In genomic region chr16:16865217-16865616, GRCm38 (mm10) we compare ENCODE assay signal across 19 mouse cellular contexts. TPM values are rescaled to one million over a fixed set of nuclear protein-coding genes. Genes with fewer than 3 reads are reported as not detected.
DNase-seq lines count a peak whose midpoint lies in the region; ATAC-seq and TF ChIP-seq lines count a peak whose summit lies in the region.
"Had no signal": no experiment of that assay in that cellular context is flagged by ENCODE, and none has a peak within 500 bp of the region (broad histone marks: within the 10 kb centered on the region; RNA-seq: fewer than 3 reads in every experiment).

No protein-coding gene starts in this region.

- no peaks in the 10 kb centered on the region for H3K27me3 ChIP-seq in liver, embryonic 11.5 days (replicated peaks; ENCODE audit: control insufficient read depth, insufficient read depth, low read length)
- no peaks in the 10 kb centered on the region for H3K27me3 ChIP-seq in ES-Bruce4 (ENCODE audit: control insufficient read depth, insufficient read depth, low read length, poor library complexity, severe bottlenecking)
- no peaks in the 10 kb centered on the region for H3K27me3 ChIP-seq in liver, postnatal 0 days (ENCODE audit: insufficient read depth, low read length)
- H3K27me3 ChIP-seq: limb, embryonic 15.5 days had no signal

- TF ChIP-seq POLR2A in ES-Bruce4 (IDR thresholded peaks at IDR 0.05; ENCODE audit: insufficient read depth, low read length) = no peak

- TF ChIP-seq EP300 in ES-Bruce4 (IDR thresholded peaks at IDR 0.05; ENCODE audit: insufficient read depth, low read depth, low read length) = no peak
- TF ChIP-seq EP300 in liver, postnatal 0 days (IDR thresholded peaks at IDR 0.05; ENCODE audit: low read depth) = 0 out of 2 replicates have a peak, but pooled peaks have one; percentile 27

- H3K27ac ChIP-seq in liver, embryonic 11.5 days (ENCODE audit: low read depth, low read length) = no peak overlapping the region
- H3K27ac ChIP-seq in ES-Bruce4 (ENCODE audit: insufficient read depth, low read length) = peak overlapping the region; percentile 95
- H3K27ac ChIP-seq in liver, postnatal 0 days (ENCODE audit: low read depth) = peak overlapping the region; percentile 55
- H3K27ac ChIP-seq: limb, embryonic 15.5 days; stomach, postnatal 0 days had no signal

- no peak for TF ChIP-seq CTCF in ES-Bruce4 (IDR thresholded peaks at IDR 0.05; ENCODE audit: low read depth, low read length)
- TF ChIP-seq CTCF in liver, postnatal 0 days (IDR thresholded peaks at IDR 0.05; ENCODE audit: low read depth) = no peak

- no peaks in the 10 kb centered on the region for H3K36me3 ChIP-seq in liver, embryonic 11.5 days (ENCODE audit: control insufficient read depth, insufficient read depth, low read length)
- H3K36me3 ChIP-seq in ES-Bruce4 (ENCODE audit: control insufficient read depth, insufficient read depth, low read length, poor library complexity, severe bottlenecking) = no peaks in the 10 kb centered on the region
- H3K36me3 ChIP-seq in liver, postnatal 0 days (replicated peaks; ENCODE audit: insufficient read depth, low read length) = no peaks in the 10 kb centered on the region
- H3K36me3 ChIP-seq: limb, embryonic 15.5 days had no signal

- peak; percentile 16 for DNase-seq in liver, embryonic 11.5 days (ENCODE audit: low spot score)
- no peak for DNase-seq in liver
- DNase-seq in MEL-GATA-1-ER (ENCODE audit: extremely low read depth, low read depth) = peak; percentile 76
- DNase-seq in liver, postnatal 0 days = peak; percentile 38
- no peak for DNase-seq in embryo, embryonic 10 days (ENCODE audit: low spot score)
- no peak for DNase-seq in neural tube, embryonic 10.5 days (ENCODE audit: extremely low spot score, low spot score)
- DNase-seq: adrenal gland, adult 8-10 months; cerebellum, adult 9-10 months; lung, postnatal 10 days had no signal

- ATAC-seq in liver, embryonic 11.5 days (replicated peaks; ENCODE audit: low FRiP score) = 0 out of 2 replicates have a peak, but pooled peaks have one; percentile 48
- ATAC-seq in liver, postnatal 0 days = peak; percentile 68
- ATAC-seq: inflammation-experienced regulatory T-cells, adult 6 months had no signal

- no peak overlapping the region for H3K4me3 ChIP-seq in liver, embryonic 11.5 days (ENCODE audit: low read depth, low read length)
- no peak overlapping the region for H3K4me3 ChIP-seq in ES-Bruce4 (ENCODE audit: low read depth, low read length)
- H3K4me3 ChIP-seq in liver, postnatal 0 days (ENCODE audit: low read depth, low read length) = no peak overlapping the region
- H3K4me3 ChIP-seq: limb, embryonic 15.5 days had no signal

- H3K4me2 ChIP-seq in liver, embryonic 11.5 days = no peak overlapping the region
- H3K4me2 ChIP-seq in liver, postnatal 0 days (ENCODE audit: low read depth, low read length) = no peak overlapping the region
- H3K4me2 ChIP-seq: limb, embryonic 15.5 days; midbrain, embryonic 11.5 days had no signal

- H3K9ac ChIP-seq in liver, embryonic 11.5 days (ENCODE audit: low read depth, low read length) = no peak overlapping the region
- H3K9ac ChIP-seq in ES-Bruce4 (ENCODE audit: low read depth, poor library complexity, severe bottlenecking) = peak overlapping the region; percentile 42; the same call in 1 of the 2 replicates
- no peak overlapping the region for H3K9ac ChIP-seq in liver, postnatal 0 days (replicated peaks)
- H3K9ac ChIP-seq: limb, embryonic 15.5 days had no signal

- H3K4me1 ChIP-seq in liver, embryonic 11.5 days (replicated peaks; ENCODE audit: control insufficient read depth, insufficient read depth, low read length) = peaks cover 2% of the 10 kb centered on the region; the same call in 1 of the 2 replicates
- peaks cover 7% of the 10 kb centered on the region for H3K4me1 ChIP-seq in ES-Bruce4 (ENCODE audit: control insufficient read depth, insufficient read depth, low read length)
- peaks cover 13% of the 10 kb centered on the region; the same call in 1 of the 2 replicates for H3K4me1 ChIP-seq in liver, postnatal 0 days (ENCODE audit: insufficient read depth)
- H3K4me1 ChIP-seq: limb, embryonic 15.5 days had no signal

- no peaks in the 10 kb centered on the region for H3K9me3 ChIP-seq in liver, embryonic 11.5 days (ENCODE audit: control insufficient read depth, low read length)
- H3K9me3 ChIP-seq in ES-Bruce4 (replicated peaks; ENCODE audit: control insufficient read depth, insufficient read depth, low read length, poor library complexity, severe bottlenecking) = no peaks in the 10 kb centered on the region
- H3K9me3 ChIP-seq in liver, postnatal 0 days (ENCODE audit: low read length) = no peaks in the 10 kb centered on the region
- H3K9me3 ChIP-seq: limb, embryonic 15.5 days had no signal

RNA-seq across cellular contexts. Expression of gene Igll1, which starts 1.4 kb away (rescaled TPM):
- polyA plus RNA-seq in liver, embryonic 11.5 days (2014; fragmentation: Nextera tagmentation; extraction: Ambion mirVana) = not detected in 2 replicates
- polyA plus RNA-seq in ES-Bruce4 (2011; ENCODE audit: insufficient read depth, insufficient read length, low read depth, missing spikeins) = not detected in 2 replicates
- polyA plus RNA-seq in liver, postnatal 0 days (2015; fragmentation: Nextera tagmentation; extraction: Ambion mirVana) = 18.2 and 18.9 TPM in 2 replicates
- polyA plus RNA-seq: embryonic facial prominence, embryonic 11.5 days; frontal cortex, adult 2 months; heart, embryonic 14.5 days; hindbrain, embryonic 11.5 days; inflammation-experienced regulatory T-cells, adult 6 months; midbrain, embryonic 11.5 days; spleen, adult 2 months; stomach, postnatal 0 days had no signal

RNA-seq across cellular contexts. Expression of gene Top3b, which starts 5.3 kb away (rescaled TPM):
- polyA plus RNA-seq in liver, embryonic 11.5 days (2014; fragmentation: Nextera tagmentation; extraction: Ambion mirVana) = 55.0 and 56.7 TPM in 2 replicates
- 195 and 196 TPM in 2 replicates for polyA plus RNA-seq in ES-Bruce4 (2011; ENCODE audit: insufficient read depth, insufficient read length, low read depth, missing spikeins)
- polyA plus RNA-seq in liver, postnatal 0 days (2015; fragmentation: Nextera tagmentation; extraction: Ambion mirVana) = 17.1 and 17.8 TPM in 2 replicates

RNA-seq across cellular contexts. Expression of gene Vpreb1, which starts 5.4 kb away (rescaled TPM):
- polyA plus RNA-seq in liver, embryonic 11.5 days (2014; fragmentation: Nextera tagmentation; extraction: Ambion mirVana) = 0.61 and 0.93 TPM in 2 replicates
- polyA plus RNA-seq in ES-Bruce4 (2011; ENCODE audit: insufficient read depth, insufficient read length, low read depth, missing spikeins) = 2.6 and 3.4 TPM in 2 replicates
- 13.6 and 14.9 TPM in 2 replicates for polyA plus RNA-seq in liver, postnatal 0 days (2015; fragmentation: Nextera tagmentation; extraction: Ambion mirVana)

RNA-seq across cellular contexts. Expression of gene Ppm1f, which starts 31.1 kb away (rescaled TPM):
- 20.0 and 23.4 TPM in 2 replicates for polyA plus RNA-seq in liver, embryonic 11.5 days (2014; fragmentation: Nextera tagmentation; extraction: Ambion mirVana)
- 26.5 and 27.5 TPM in 2 replicates for polyA plus RNA-seq in ES-Bruce4 (2011; ENCODE audit: insufficient read depth, insufficient read length, low read depth, missing spikeins)
- polyA plus RNA-seq in liver, postnatal 0 days (2015; fragmentation: Nextera tagmentation; extraction: Ambion mirVana) = 3.3 and 4.5 TPM in 2 replicates

RNA-seq across cellular contexts. Expression of gene Spag6l, which starts 36.0 kb away (rescaled TPM):
- not detected in 2 replicates for polyA plus RNA-seq in liver, embryonic 11.5 days (2014; fragmentation: Nextera tagmentation; extraction: Ambion mirVana)
- 0.64 and 1.2 TPM in 2 replicates for polyA plus RNA-seq in ES-Bruce4 (2011; ENCODE audit: insufficient read depth, insufficient read length, low read depth, missing spikeins)
- 0.05 and 0.15 TPM in 2 replicates for polyA plus RNA-seq in liver, postnatal 0 days (2015; fragmentation: Nextera tagmentation; extraction: Ambion mirVana)
- polyA plus RNA-seq: inflammation-experienced regulatory T-cells, adult 6 months; limb, embryonic 15.5 days; spleen, adult 2 months had no signal

Comparison
In these comparisons a context has a peak if more than half of its experiments do, and no peak if none do; other contexts are left out.
1. DNase-seq: peak in liver, embryonic 11.5 days (single experiment), MEL-GATA-1-ER (single experiment) and liver, postnatal 0 days (single experiment); none in liver (single experiment), embryo, embryonic 10 days (single experiment) and neural tube, embryonic 10.5 days (single experiment).
2. RNA of gene Igll1, which starts 1.4 kb away (polyA plus RNA-seq): 18.2 to 18.9 TPM in liver, postnatal 0 days; not detected in ES-Bruce4 and not detected in liver, embryonic 11.5 days; every median in the first group is over 10 times any median in the second.